Mouse (Mus musculus) ES-E14 (cell line): ENCODE data around the gene Cpvl.

ENCODE experiments used
- CHD2 ChIP-seq: IDR thresholded peaks from 2 replicates; pipeline ENCODE4 v1.6.1; 2014; ENCODE audit warnings: mild to moderate bottlenecking, low read depth, low read length, inconsistent platforms
- HCFC1 ChIP-seq: IDR thresholded peaks from 2 replicates; pipeline ENCODE4 v1.6.1; 2012; ENCODE audit warnings: low read length, inconsistent platforms, borderline replicate concordance; ENCODE audit not compliant: insufficient read depth
- MAFK ChIP-seq: IDR thresholded peaks from 2 replicates; pipeline ENCODE4 v1.6.1; 2014; ENCODE audit warnings: mild to moderate bottlenecking, low read depth, low read length, inconsistent platforms; ENCODE audit not compliant: insufficient read depth
- ZC3H11A ChIP-seq: IDR thresholded peaks from 2 replicates; pipeline ENCODE4 v1.6.1; 2012; ENCODE audit warnings: low read depth, mild to moderate bottlenecking, inconsistent platforms, low read length, borderline replicate concordance
- ZNF384 ChIP-seq: IDR thresholded peaks from 2 replicates; pipeline ENCODE4 v1.6.1; 2012; ENCODE audit warnings: low read depth, low read length, inconsistent platforms

GRCm38 (mm10) chr6:53905576-53905975, 72.9 kb downstream of the Cpvl start:
- no peak for TF ChIP-seq HCFC1
- TF ChIP-seq CHD2 = no peak
- TF ChIP-seq MAFK = no peak
- no peak for TF ChIP-seq ZC3H11A
- TF ChIP-seq ZNF384 = no peak
